Mouse (Mus musculus): ENCODE data around the gene Galnt15.

- TF ChIP-seq CTCF (IDR thresholded peaks at IDR 0.05; ENCODE audit: control insufficient read depth, insufficient read depth, low read length) (no peak), POLR2A (IDR thresholded peaks at IDR 0.05; ENCODE audit: borderline replicate concordance, control insufficient read depth, low read depth, low read length) (no peak)
Observed at GRCm38 (mm10) chr14:32030073-32030472, 1.3 kb downstream of the Galnt15 start.

Data from bone marrow, adult 2 months (tissue).